Mouse (Mus musculus): Measurements from ENCODE around the gene Spen. TPM values are rescaled to one million over a fixed set of nuclear protein-coding genes. Genes with fewer than 3 reads are reported as not detected.

Gene Spen
- polyA plus RNA-seq, 1 experiment from 2014 or later = 7.4 TPM

DNA sequence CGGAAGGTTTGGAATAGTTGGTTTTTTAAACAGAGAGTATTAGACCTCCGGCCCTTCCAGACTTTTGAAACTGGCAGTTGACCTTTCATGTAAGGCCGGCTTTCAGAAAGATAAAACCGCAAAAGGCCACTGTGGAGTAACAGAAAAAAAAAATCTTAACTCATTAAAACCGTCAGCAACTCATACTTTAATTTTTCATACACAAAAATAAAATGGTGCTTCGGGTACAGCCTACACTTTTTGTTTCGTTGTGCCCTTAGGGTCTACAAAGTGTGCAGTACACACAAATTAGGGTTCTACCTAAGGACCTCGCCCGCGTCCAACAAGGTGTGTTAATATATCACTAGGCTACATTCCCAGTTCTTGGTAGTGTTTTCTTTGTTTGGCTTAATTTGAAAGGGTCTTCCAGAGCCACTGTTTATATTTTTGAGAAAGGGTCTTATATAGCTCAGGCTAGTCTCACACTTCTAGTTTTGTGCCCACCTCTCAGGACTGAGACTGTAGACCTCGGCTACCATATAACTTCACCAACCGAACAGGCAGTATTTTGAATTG is 893 bp upstream of the Spen start:
- peak overlapping the region; percentile 94 for H3K4me2 ChIP-seq (replicated peaks)
- no peaks in the 10 kb centered on the region for H3K27me3 ChIP-seq (replicated peaks)
- peak overlapping the region; percentile 94 for H3K4me3 ChIP-seq (replicated peaks)
- 32% methylated on average over 12 of the region's 12 CpGs for WGBS
- H3K9me3 ChIP-seq = no peaks in the 10 kb centered on the region
- H3K9ac ChIP-seq = peak overlapping the region; percentile 59; the same call in 1 of the 2 replicates
- H3K36me3 ChIP-seq = no peaks in the 10 kb centered on the region
- peak overlapping the region; percentile 99 for H3K27ac ChIP-seq
- peaks cover 7% of the 10 kb centered on the region for H3K4me1 ChIP-seq (replicated peaks)
- ATAC-seq = no peak

DNA sequence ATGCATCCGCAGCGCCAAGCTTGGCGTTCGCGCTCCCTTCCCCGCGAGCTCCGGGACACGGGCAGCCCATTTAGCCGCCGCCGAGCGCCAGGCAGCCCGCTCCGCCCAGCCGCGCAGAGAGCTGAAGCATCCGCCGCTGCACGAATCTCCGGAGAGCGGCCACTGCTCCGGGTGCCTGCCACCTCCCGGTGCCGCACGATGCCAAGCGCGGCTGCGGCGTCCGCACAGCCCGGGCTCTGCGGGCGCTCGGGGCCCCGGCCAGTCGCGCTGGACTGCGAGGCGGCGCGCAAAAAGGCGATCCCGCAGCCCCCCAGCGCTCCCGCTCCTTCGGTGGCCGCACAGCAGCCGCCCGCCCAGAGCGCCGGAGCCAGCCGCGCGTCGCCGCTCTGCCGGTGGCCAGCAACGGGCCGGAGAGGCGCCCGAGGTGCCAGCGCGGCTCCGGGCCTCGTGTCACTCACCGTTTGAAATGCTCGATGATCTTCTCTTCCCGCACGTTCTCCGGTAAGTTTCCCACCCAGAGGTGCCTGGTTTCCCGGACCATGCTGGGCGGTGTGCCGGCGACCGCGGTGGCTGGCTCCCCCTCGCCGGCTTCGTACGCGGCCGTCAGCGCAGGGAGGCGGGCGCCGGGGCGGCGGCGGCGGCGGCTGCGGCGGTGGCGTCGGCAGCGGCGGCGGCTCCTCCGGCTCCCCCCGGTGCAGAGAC is 540 bp downstream of the Spen start:
- Histone ChIP-seq H3K4me1 (replicated peaks) (peaks cover 7% of the 10 kb centered on the region), H3K27me3 (replicated peaks) (no peaks in the 10 kb centered on the region), H3K4me3 (replicated peaks) (peak overlapping the region; percentile 94), H3K9ac (peak overlapping the region; percentile 95), H3K27ac (peak overlapping the region; percentile 97), H3K36me3 (no peaks in the 10 kb centered on the region), H3K9me3 (no peaks in the 10 kb centered on the region), H3K4me2 (replicated peaks) (peak overlapping the region; percentile 94)
- peak; percentile 4; the same call in 1 of the 2 replicates for ATAC-seq
- WGBS = 0% methylated on average over 90 of the region's 101 CpGs

- H3K27ac ChIP-seq = peak overlapping the region; percentile 97
- no peak for ATAC-seq
- H3K36me3 ChIP-seq = no peaks in the 10 kb centered on the region
- H3K4me2 ChIP-seq (replicated peaks) = peak overlapping the region; percentile 94
- H3K4me3 ChIP-seq (replicated peaks) = peak overlapping the region; percentile 94
- no peaks in the 10 kb centered on the region for H3K9me3 ChIP-seq
- under 1% methylated on average over 14 of the region's 14 CpGs for WGBS
- peaks cover 7% of the 10 kb centered on the region for H3K4me1 ChIP-seq (replicated peaks)
- H3K9ac ChIP-seq = peak overlapping the region; percentile 95
- no peaks in the 10 kb centered on the region for H3K27me3 ChIP-seq (replicated peaks)
Observed at GRCm38 (mm10) chr4:141537226-141537610, 1.2 kb downstream of the Spen start.

DNA sequence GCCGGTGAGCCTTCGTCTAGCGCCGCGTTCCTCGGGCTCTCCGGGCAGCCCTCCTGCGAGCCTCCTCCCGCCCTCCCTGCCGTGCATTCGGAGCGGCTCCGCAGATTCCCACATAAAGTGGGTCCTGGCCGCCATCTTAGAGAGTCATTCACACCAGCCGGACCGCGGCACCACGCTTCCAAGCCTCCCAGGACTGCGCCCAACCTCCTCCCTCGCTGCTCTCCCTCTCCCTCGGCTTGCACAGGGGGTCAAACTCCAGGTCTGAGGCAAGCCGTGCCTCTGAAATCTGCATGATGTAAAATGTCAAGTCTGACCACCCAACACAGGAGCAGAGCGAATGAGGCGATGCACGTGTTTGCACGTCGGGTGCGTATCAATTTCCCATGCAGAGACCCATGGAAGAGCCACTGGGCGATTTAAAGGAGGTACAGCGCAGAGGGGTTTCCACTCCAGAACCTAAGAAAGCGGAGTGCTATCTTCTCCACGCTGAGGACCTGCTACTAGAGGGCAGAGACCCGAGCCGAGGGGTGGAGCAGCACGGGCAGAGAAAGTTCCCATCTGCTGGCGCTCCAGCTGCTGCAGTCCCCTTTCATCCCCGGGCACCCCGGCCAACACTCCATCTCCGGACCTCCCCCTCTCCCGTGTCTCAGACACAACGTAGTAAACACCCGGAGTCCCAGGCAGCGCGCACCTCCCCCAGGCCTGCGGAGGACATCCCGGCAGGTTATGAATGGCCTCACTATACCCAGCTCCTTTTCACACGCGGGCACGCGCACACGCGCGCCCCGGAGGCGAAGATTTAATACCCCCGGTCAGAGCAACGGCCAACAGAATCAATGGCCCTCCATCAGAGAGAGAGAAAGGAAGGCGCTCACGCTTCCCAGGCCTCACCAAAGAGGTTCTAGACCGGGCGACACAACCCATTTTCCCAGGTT is 1.8 kb downstream of the Spen start:
- Histone ChIP-seq H3K4me3 (replicated peaks) (peak overlapping the region; percentile 94), H3K4me1 (replicated peaks) (peaks cover 7% of the 10 kb centered on the region), H3K36me3 (no peaks in the 10 kb centered on the region), H3K9me3 (no peaks in the 10 kb centered on the region), H3K4me2 (replicated peaks) (peak overlapping the region; percentile 94), H3K27me3 (replicated peaks) (no peaks in the 10 kb centered on the region), H3K9ac (peak overlapping the region; percentile 95), H3K27ac (peak overlapping the region; percentile 97)
- peak; percentile 37 for ATAC-seq
- under 1% methylated on average over 61 of the region's 61 CpGs for WGBS

- H3K27ac ChIP-seq = no peak overlapping the region
- no peak overlapping the region for H3K9ac ChIP-seq
- H3K4me2 ChIP-seq (replicated peaks) = peak overlapping the region; percentile 94
- 28% methylated on average over 11 of the region's 11 CpGs for WGBS
- no peaks in the 10 kb centered on the region for H3K36me3 ChIP-seq
- H3K27me3 ChIP-seq (replicated peaks) = no peaks in the 10 kb centered on the region
- peaks cover 7% of the 10 kb centered on the region for H3K4me1 ChIP-seq (replicated peaks)
- H3K9me3 ChIP-seq = no peaks in the 10 kb centered on the region
- H3K4me3 ChIP-seq (replicated peaks) = no peak overlapping the region
- ATAC-seq = no peak
Observed at GRCm38 (mm10) chr4:141534947-141535680, 3.3 kb downstream of the Spen start.

DNA sequence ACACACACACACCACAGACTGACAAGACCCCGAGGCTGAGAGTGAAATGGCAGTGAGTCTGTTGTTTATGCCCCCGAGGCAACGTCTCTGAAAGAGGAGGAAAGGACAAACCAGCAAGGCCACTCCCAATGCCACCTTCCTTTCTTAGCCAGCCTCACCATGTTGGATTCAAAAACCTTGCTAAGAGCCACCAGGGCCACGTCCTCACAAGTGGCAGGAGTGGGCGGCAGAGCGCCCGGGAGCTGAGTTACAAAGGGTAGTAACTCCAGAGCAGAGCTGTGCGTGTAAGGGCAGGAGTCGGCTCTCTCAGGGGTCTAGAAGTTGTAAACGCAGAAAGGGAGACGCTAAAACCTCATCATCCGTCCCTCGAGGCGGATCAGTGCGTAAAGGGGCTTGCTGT is 7.4 kb downstream of the Spen start:
- ATAC-seq = no peak
- 77% methylated on average over 15 of the region's 15 CpGs for WGBS
- H3K4me2 ChIP-seq (replicated peaks) = no peak overlapping the region

GRCm38 (mm10) chr4:141528938-141529337 is 9.5 kb downstream of the Spen start:
- ATAC-seq = peak; percentile 52; the same call in 1 of the 2 replicates
- Histone ChIP-seq H3K27ac (no peak overlapping the region), H3K4me3 (replicated peaks) (no peak overlapping the region), H3K27me3 (replicated peaks) (no peaks in the 10 kb centered on the region), H3K4me1 (replicated peaks) (peaks cover 6% of the 10 kb centered on the region; the same call in 1 of the 2 replicates), H3K36me3 (no peaks in the 10 kb centered on the region), H3K4me2 (replicated peaks) (no peak overlapping the region), H3K9ac (no peak overlapping the region), H3K9me3 (no peaks in the 10 kb centered on the region)
- WGBS = 87% methylated on average over 11 of the region's 11 CpGs

More for the DNA sequence above, 7.4 kb downstream of the Spen start:
- Histone ChIP-seq H3K27ac (no peak overlapping the region), H3K9me3 (no peaks in the 10 kb centered on the region), H3K4me1 (replicated peaks) (peaks cover 3% of the 10 kb centered on the region; the same call in 1 of the 2 replicates), H3K9ac (no peak overlapping the region), H3K36me3 (no peaks in the 10 kb centered on the region), H3K4me3 (replicated peaks) (no peak overlapping the region), H3K27me3 (replicated peaks) (no peaks in the 10 kb centered on the region)

DNA sequence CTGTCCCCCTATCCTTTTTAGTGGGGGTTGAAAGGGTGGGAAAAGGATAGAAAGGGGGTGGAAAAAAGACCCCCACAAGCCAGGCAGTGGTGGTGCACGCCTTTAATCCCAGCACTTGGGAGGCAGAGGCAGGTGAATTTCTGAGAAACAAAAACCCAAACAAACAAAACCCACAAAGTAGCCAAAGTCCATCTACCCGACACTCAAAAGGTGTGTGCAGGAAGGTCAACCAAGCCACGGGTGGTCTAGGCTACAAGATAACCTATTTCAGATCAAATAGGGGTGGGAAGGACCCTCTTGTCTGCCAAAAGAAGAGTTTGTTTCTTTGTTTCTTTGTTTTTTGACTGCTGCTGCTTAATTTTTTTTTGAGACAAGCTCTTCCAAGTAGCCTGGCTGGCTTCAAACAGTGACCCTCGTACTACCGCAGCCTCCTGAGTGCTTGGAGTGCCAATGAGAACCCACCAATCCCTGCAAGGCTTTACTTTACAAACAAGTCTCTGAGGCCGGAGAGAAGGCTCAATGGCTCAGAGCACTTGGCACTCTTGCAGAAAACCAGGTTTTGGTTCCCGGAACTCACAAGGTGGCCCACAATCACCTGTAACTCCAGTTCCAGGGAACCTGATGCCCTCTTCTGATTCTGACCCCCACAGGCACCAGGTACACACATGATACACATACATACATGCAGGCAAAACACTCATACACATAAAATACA is 11.3 kb downstream of the Spen start:
- Histone ChIP-seq H3K9me3 (no peaks in the 10 kb centered on the region), H3K27me3 (replicated peaks) (no peaks in the 10 kb centered on the region), H3K4me1 (replicated peaks) (peaks cover 6% of the 10 kb centered on the region; the same call in 1 of the 2 replicates), H3K9ac (no peak overlapping the region), H3K36me3 (peaks cover under 1% of the 10 kb centered on the region), H3K27ac (no peak overlapping the region), H3K4me3 (replicated peaks) (no peak overlapping the region), H3K4me2 (replicated peaks) (no peak overlapping the region)
- 78% methylated on average over 7 of the region's 7 CpGs for WGBS
- no peak for ATAC-seq

GRCm38 (mm10) chr4:141525940-141526339 is 12.5 kb downstream of the Spen start:
- Histone ChIP-seq H3K9me3 (no peaks in the 10 kb centered on the region), H3K4me2 (replicated peaks) (no peak overlapping the region), H3K36me3 (peaks cover 12% of the 10 kb centered on the region), H3K4me1 (replicated peaks) (peaks cover 6% of the 10 kb centered on the region; the same call in 1 of the 2 replicates), H3K27me3 (replicated peaks) (no peaks in the 10 kb centered on the region), H3K27ac (no peak overlapping the region), H3K9ac (no peak overlapping the region), H3K4me3 (replicated peaks) (no peak overlapping the region)
- 76% methylated on average over 2 of the region's 2 CpGs for WGBS
- ATAC-seq = no peak

DNA sequence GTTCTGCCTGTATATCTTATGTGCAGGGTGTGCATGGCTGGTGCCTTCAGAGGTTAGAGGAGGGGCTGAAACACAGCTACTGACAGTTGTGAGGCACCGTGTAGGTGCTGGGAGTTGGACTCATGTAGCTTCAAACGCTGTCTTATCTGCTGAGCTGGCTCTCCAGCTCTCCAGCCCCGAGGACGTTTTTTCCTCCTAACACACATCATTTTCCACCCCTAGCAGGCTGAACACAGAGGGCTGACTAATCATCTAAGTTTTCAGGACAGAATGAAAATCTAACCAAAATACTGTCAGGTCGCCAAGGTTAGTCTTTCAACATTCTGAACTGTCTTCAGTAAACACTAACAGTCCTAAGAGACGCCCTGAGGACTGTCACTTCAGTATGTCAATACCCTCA is 13.7 kb downstream of the Spen start:
- H3K27me3 ChIP-seq (replicated peaks) = no peaks in the 10 kb centered on the region
- no peak overlapping the region for H3K27ac ChIP-seq
- H3K4me2 ChIP-seq (replicated peaks) = no peak overlapping the region
- no peak overlapping the region for H3K9ac ChIP-seq
- no peaks in the 10 kb centered on the region for H3K9me3 ChIP-seq
- no peak for ATAC-seq
- H3K4me1 ChIP-seq (replicated peaks) = peaks cover 6% of the 10 kb centered on the region; the same call in 1 of the 2 replicates
- 34% methylated on average over 6 of the region's 6 CpGs for WGBS
- no peak overlapping the region for H3K4me3 ChIP-seq (replicated peaks)
- peaks cover 20% of the 10 kb centered on the region for H3K36me3 ChIP-seq

DNA sequence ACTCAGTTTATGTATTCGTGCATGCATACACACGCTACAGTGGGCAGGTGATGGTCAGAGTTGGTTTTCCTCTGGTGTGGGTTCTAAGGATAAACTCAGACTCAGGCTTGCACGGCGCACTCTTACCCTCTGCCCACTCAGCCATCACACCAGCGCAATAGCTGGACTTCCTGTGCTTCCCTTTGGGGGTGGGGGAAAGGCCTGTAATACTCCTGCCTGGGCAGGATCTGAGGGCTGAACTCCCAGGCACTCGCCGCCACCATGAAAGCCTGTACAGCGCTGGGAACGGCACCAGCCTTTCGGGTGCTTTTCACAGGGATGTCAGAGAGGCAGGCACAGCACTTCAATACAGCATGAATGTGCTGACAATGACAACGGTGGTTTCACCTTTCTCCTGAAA is 15.3 kb downstream of the Spen start:
- H3K4me3 ChIP-seq (replicated peaks) = no peak overlapping the region
- no peak overlapping the region for H3K27ac ChIP-seq

More for the DNA sequence above, 15.3 kb downstream of the Spen start:
- H3K27me3 ChIP-seq (replicated peaks) = no peaks in the 10 kb centered on the region
- H3K4me1 ChIP-seq (replicated peaks) = peaks cover 6% of the 10 kb centered on the region; the same call in 1 of the 2 replicates
- H3K9me3 ChIP-seq = no peaks in the 10 kb centered on the region
- no peak overlapping the region for H3K4me2 ChIP-seq (replicated peaks)
- no peak overlapping the region for H3K9ac ChIP-seq
- no peak for ATAC-seq
- 71% methylated on average over 11 of the region's 11 CpGs for WGBS
- peaks cover 24% of the 10 kb centered on the region for H3K36me3 ChIP-seq

All from intestine, embryonic 15.5 days (tissue).